Mouse (Mus musculus) stomach, postnatal 0 days (tissue): ENCODE data around the gene Cd300c.

ENCODE experiments used
- CTCF ChIP-seq: IDR thresholded peaks from 2 replicates; pipeline ENCODE4 v1.5.1; 2016; ENCODE audit warnings: antibody characterized with exemption, low read depth, mild to moderate bottlenecking, moderate library complexity
- EP300 ChIP-seq: optimal IDR thresholded peaks from 2 replicates; pipeline ENCODE3; 2016; ENCODE audit warnings: antibody characterized with exemption

DNA sequence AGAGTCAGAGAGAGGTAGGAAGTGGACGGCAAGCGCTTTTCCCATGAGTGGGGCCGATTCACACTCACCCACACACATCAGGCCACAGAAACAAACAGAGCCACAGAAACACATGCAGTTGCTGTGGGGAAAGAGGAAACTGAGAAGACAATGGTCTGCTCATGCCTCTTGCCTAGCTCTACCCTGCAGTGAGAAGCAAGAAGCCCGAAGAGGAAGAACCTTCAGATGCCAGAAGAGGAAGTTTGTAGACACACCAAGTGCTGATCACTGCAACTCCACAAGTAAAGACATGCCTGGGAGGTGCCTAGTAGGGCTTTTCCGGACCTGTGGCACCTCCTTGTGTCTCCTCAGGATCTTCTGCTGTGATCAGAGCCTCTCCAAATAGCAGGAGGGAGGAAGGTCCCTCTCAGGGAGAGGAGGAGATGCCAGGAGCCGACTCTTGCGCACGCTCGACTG is at the start of gene Cd300c:
- no peak for TF ChIP-seq CTCF
- TF ChIP-seq EP300 = no peak
